Mouse (Mus musculus) thymus, adult 2 months (tissue): ENCODE results near the gene Rspry1.

Experiments used
- CTCF ChIP-seq: fragments of 200-500 bp; IDR thresholded peaks from 2 replicates; pipeline ENCODE4 v1.5.1; 2012; ENCODE audit warnings: mild to moderate bottlenecking, control low read depth, low read length, moderate library complexity, borderline replicate concordance; ENCODE audit not compliant: control insufficient read depth, poor library complexity, insufficient read depth; ENCODE audit errors: extremely low read depth
- POLR2A ChIP-seq: fragments of 200-500 bp; IDR thresholded peaks from 2 replicates; pipeline ENCODE4 v1.6.1; 2012; ENCODE audit warnings: mild to moderate bottlenecking, low read length, control low read depth, moderate library complexity; ENCODE audit not compliant: control insufficient read depth, poor library complexity, insufficient read depth; ENCODE audit errors: extremely low read depth

DNA sequence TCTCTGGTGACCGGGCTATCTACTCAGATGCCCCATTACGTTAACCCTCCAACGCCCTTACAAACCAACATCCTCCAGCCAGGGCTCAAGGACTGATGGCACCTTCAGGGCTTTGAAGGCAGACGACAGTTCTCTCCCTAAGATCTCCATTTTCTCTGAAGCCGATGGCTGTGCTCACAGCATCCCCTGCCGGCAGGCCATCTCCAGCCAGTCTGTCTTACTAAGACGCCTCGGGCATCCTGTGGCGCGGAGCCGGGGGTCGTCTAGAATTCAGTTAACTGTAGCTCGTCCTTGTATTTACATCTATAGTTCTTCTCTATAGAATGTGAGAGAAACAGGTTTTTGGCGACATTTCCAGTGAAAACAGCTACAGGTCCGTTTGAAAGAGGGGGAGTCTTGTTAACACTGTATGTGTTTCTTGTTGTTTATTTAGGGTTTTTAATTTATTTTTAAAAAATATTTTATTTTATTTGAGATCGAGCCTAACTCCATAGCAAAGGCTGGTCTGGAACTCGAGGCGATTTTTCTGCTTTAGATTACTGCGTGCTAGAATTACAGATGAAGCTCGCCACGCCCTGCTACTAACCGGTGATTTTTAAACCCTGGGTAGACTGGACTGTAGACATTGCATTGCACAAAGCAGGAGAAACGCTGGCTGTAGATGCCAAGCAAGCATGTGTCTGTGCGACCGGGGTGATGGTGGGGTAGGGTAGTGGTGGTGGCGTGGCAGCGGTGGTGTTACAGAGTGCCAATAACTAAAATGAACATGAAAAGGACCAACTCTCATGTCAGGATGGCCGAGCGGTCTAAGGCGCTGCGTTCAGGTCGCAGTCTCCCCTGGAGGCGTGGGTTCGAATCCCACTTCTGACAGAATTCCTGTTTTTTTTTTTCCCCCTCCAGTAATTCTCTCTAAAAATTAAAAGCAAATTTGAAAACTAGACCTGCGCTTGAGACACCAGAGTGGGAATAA is 101.4 kb downstream of the Rspry1 start:
- TF ChIP-seq POLR2A (no peak), CTCF (peak; percentile 70; the same call in 1 of the 2 replicates)
